Mouse (Mus musculus): ENCODE results near the gene Gin1. TPM values are rescaled to one million over a fixed set of nuclear protein-coding genes. Genes with fewer than 3 reads are reported as not detected.
A peak's percentile ranks its signal among the peaks of the same experiment; 100 is the strongest.

Gin1 gene
- 0.38 and 0.94 TPM in 2 replicates for polyA plus RNA-seq (2012; rRNA removed)

- TF ChIP-seq POLR2A (IDR thresholded peaks at IDR 0.05; ENCODE audit: low read depth, low read length) (peak; percentile 77; the same call in 1 of the 2 replicates), CTCF (IDR thresholded peaks at IDR 0.05; ENCODE audit: extremely low read depth, insufficient read length, insufficient replicate concordance, low read depth, low read length) (peak; percentile 47; the same call in 1 of the 2 replicates)
- no peaks in the 10 kb centered on the region for H3K36me3 ChIP-seq (ENCODE audit: control insufficient read depth, insufficient read depth, low read length)
- no peaks in the 10 kb centered on the region for H3K27me3 ChIP-seq (ENCODE audit: control insufficient read depth, insufficient read depth, low read length)
- peak within 1 kb of the TSS; percentile 92 for H3K27ac ChIP-seq (ENCODE audit: insufficient read depth, low read depth, low read length)
- peaks cover 5% of the 10 kb centered on the region; the same call in 1 of the 2 replicates for H3K4me1 ChIP-seq (ENCODE audit: control insufficient read depth, insufficient read depth, insufficient read length, low read length)
- WGBS, result under 1% methylated on average over 66 of the region's 66 CpGs
- H3K4me3 ChIP-seq (ENCODE audit: low read depth, low read length), result peak within 1 kb of the TSS; percentile 90
These were observed at the start of gene Gin1, which contains the start of gene Ppip5k2 for GRCm38 (mm10) chr1:97769904-97770753. Gin1 (plus strand) TSS chr1:97770172. Ppip5k2 (minus strand) TSS chr1:97770411.

DNA sequence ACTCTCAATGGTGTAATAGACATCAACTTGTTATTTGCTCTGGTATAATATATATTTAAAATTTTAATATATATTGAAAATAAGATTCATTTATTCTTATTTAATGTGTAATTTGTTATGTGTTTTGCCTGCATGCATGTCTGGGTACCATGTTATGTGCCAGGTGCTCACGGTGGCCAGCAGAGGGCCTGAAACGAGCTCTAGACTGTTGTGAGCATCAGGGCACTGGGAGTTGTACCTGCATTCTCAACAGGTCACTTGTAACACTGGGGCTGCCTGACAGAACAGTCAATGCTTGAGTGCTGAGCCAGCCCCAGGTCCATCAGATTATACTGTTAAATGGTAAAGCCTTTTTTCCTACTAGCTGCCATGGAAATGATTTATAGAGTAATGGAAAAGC is 43.2 kb upstream of the Gin1 start:
- Histone ChIP-seq H3K27ac (ENCODE audit: insufficient read depth, low read depth, low read length) (no peak overlapping the region), H3K36me3 (ENCODE audit: control insufficient read depth, insufficient read depth, low read length) (peaks cover 33% of the 10 kb centered on the region), H3K4me3 (ENCODE audit: low read depth, low read length) (no peak overlapping the region), H3K27me3 (ENCODE audit: control insufficient read depth, insufficient read depth, low read length) (no peaks in the 10 kb centered on the region), H3K4me1 (ENCODE audit: control insufficient read depth, insufficient read depth, insufficient read length, low read length) (no peaks in the 10 kb centered on the region)
- TF ChIP-seq POLR2A (IDR thresholded peaks at IDR 0.05; ENCODE audit: low read depth, low read length) (no peak), CTCF (IDR thresholded peaks at IDR 0.05; ENCODE audit: extremely low read depth, insufficient read length, insufficient replicate concordance, low read depth, low read length) (peak; percentile 58; the same call in 1 of the 2 replicates)
- WGBS, result 69% methylated on average over 2 of the region's 2 CpGs

GRCm38 (mm10) chr1:97729339-97729738 is 40.6 kb upstream of the Gin1 start:
- Histone ChIP-seq H3K4me3 (ENCODE audit: low read depth, low read length) (no peak overlapping the region), H3K36me3 (ENCODE audit: control insufficient read depth, insufficient read depth, low read length) (peaks cover 32% of the 10 kb centered on the region), H3K27ac (ENCODE audit: insufficient read depth, low read depth, low read length) (no peak overlapping the region), H3K27me3 (ENCODE audit: control insufficient read depth, insufficient read depth, low read length) (no peaks in the 10 kb centered on the region), H3K4me1 (ENCODE audit: control insufficient read depth, insufficient read depth, insufficient read length, low read length) (no peaks in the 10 kb centered on the region)
- no peak for TF ChIP-seq CTCF (IDR thresholded peaks at IDR 0.05; ENCODE audit: extremely low read depth, insufficient read length, insufficient replicate concordance, low read depth, low read length)
- no peak for TF ChIP-seq POLR2A (IDR thresholded peaks at IDR 0.05; ENCODE audit: low read depth, low read length)
- 53% methylated on average over 1 of the region's 1 CpGs for WGBS

DNA sequence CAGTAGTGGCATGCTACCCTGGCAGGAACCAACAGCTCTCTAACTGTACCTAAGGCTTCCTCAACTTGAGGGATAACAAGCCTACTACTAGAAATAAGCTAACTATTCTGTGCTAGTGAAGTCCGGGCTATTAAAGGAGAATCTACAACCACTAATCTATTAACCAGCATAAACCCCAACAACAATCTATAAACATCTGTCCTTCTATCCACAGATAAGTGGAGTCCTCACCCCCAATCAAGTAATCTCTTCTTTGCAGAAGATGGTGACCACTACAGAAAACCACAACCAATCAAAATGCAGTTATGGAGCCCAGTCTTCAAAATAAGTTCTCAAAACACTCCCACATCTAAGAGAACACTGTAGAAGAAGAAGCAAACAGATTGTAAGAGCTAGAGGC is 26.9 kb upstream of the Gin1 start:
- no peak overlapping the region for H3K27ac ChIP-seq (ENCODE audit: insufficient read depth, low read depth, low read length)
- TF ChIP-seq CTCF (IDR thresholded peaks at IDR 0.05; ENCODE audit: extremely low read depth, insufficient read length, insufficient replicate concordance, low read depth, low read length), result no peak
- H3K4me3 ChIP-seq (ENCODE audit: low read depth, low read length), result no peak overlapping the region
- H3K27me3 ChIP-seq (ENCODE audit: control insufficient read depth, insufficient read depth, low read length), result no peaks in the 10 kb centered on the region
- 97% methylated on average over 1 of the region's 1 CpGs for WGBS
- H3K36me3 ChIP-seq (ENCODE audit: control insufficient read depth, insufficient read depth, low read length), result peaks cover 51% of the 10 kb centered on the region
- H3K4me1 ChIP-seq (ENCODE audit: control insufficient read depth, insufficient read depth, insufficient read length, low read length), result no peaks in the 10 kb centered on the region

DNA sequence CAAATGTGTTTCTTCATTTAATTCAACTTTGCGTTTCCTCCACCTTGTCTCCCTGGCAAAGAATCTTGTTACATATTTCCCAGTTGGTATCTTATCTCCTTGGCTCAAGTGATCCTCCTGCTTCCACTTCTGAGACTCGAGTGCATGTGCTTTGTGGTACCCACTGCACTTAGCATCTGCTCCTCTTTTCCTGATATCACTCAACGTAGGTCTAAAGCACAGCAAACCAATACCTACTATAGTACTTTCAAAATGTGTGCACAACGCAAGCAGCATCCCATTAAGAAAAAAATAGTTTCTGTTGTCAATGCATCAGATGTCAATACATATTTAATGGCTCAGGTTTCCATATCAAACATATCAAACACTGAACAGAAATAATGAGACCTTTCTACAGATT is 24.3 kb upstream of the Gin1 start:
- Histone ChIP-seq H3K27me3 (ENCODE audit: control insufficient read depth, insufficient read depth, low read length) (no peaks in the 10 kb centered on the region), H3K36me3 (ENCODE audit: control insufficient read depth, insufficient read depth, low read length) (peaks cover 47% of the 10 kb centered on the region), H3K4me1 (ENCODE audit: control insufficient read depth, insufficient read depth, insufficient read length, low read length) (no peaks in the 10 kb centered on the region), H3K27ac (ENCODE audit: insufficient read depth, low read depth, low read length) (no peak overlapping the region), H3K4me3 (ENCODE audit: low read depth, low read length) (no peak overlapping the region)
- 77% methylated on average over 4 of the region's 4 CpGs for WGBS
- TF ChIP-seq CTCF (IDR thresholded peaks at IDR 0.05; ENCODE audit: extremely low read depth, insufficient read length, insufficient replicate concordance, low read depth, low read length) (no peak), POLR2A (IDR thresholded peaks at IDR 0.05; ENCODE audit: low read depth, low read length) (no peak)

- 92% methylated on average over 7 of the region's 7 CpGs for WGBS
- Histone ChIP-seq H3K36me3 (ENCODE audit: control insufficient read depth, insufficient read depth, low read length) (peaks cover 47% of the 10 kb centered on the region), H3K4me1 (ENCODE audit: control insufficient read depth, insufficient read depth, insufficient read length, low read length) (no peaks in the 10 kb centered on the region), H3K27ac (ENCODE audit: insufficient read depth, low read depth, low read length) (no peak overlapping the region), H3K27me3 (ENCODE audit: control insufficient read depth, insufficient read depth, low read length) (no peaks in the 10 kb centered on the region), H3K4me3 (ENCODE audit: low read depth, low read length) (no peak overlapping the region)
- TF ChIP-seq POLR2A (IDR thresholded peaks at IDR 0.05; ENCODE audit: low read depth, low read length) (no peak), CTCF (IDR thresholded peaks at IDR 0.05; ENCODE audit: extremely low read depth, insufficient read length, insufficient replicate concordance, low read depth, low read length) (no peak)
These were observed 23.7 kb upstream of the Gin1 start for GRCm38 (mm10) chr1:97746261-97746660.

- Histone ChIP-seq H3K27ac (ENCODE audit: insufficient read depth, low read depth, low read length) (no peak overlapping the region), H3K4me3 (ENCODE audit: low read depth, low read length) (no peak overlapping the region), H3K4me1 (ENCODE audit: control insufficient read depth, insufficient read depth, insufficient read length, low read length) (no peaks in the 10 kb centered on the region), H3K36me3 (ENCODE audit: control insufficient read depth, insufficient read depth, low read length) (peaks cover 42% of the 10 kb centered on the region), H3K27me3 (ENCODE audit: control insufficient read depth, insufficient read depth, low read length) (no peaks in the 10 kb centered on the region)
- TF ChIP-seq POLR2A (IDR thresholded peaks at IDR 0.05; ENCODE audit: low read depth, low read length), result no peak
- 93% methylated on average over 3 of the region's 3 CpGs for WGBS
These were observed 21.8 kb upstream of the Gin1 start for GRCm38 (mm10) chr1:97748163-97748562.
